Mouse (Mus musculus) forebrain, embryonic 12.5 days (tissue): Measurements from ENCODE around the gene D930048N14Rik. TPM values are rescaled to one million over a fixed set of nuclear protein-coding genes. Genes with fewer than 3 reads are reported as not detected.

Experiments
- ATAC-seq: fragments of 200-750 bp; cut with Nextera tagmentation; 2 replicates; pipeline ENCODE4 v1.8.0; 2017; ENCODE audit warnings: moderate TSS enrichment; ENCODE audit not compliant: low FRiP score
- H3K27ac ChIP-seq: fragments of 300-500 bp; sonication (generic); 2 replicates; pipeline ENCODE4 v1.5.1; 2016; ENCODE audit warnings: mild to moderate bottlenecking
- H3K27me3 ChIP-seq: fragments of 300-500 bp; sonication (generic); 2 replicates; pipeline ENCODE4 v1.6.1; 2016; ENCODE audit warnings: mild to moderate bottlenecking
- H3K36me3 ChIP-seq: fragments of 300-500 bp; sonication (generic); replicated peaks from 2 replicates; pipeline ENCODE4 v1.6.1; 2016; ENCODE audit warnings: mild to moderate bottlenecking
- H3K4me1 ChIP-seq: fragments of 300-500 bp; sonication (generic); 2 replicates; pipeline ENCODE4 v1.6.1; 2016
- H3K4me2 ChIP-seq: fragments of 300-500 bp; sonication (generic); 2 replicates; pipeline ENCODE4 v1.6.1; 2016; ENCODE audit warnings: mild to moderate bottlenecking, moderate library complexity
- H3K4me3 ChIP-seq: fragments of 300-500 bp; sonication (generic); replicated peaks from 2 replicates; pipeline ENCODE4 v1.5.1; 2016; ENCODE audit warnings: mild to moderate bottlenecking
- H3K9ac ChIP-seq: fragments of 300-500 bp; sonication (generic); 2 replicates; pipeline ENCODE4 v1.6.1; 2016; ENCODE audit warnings: mild to moderate bottlenecking
- H3K9me3 ChIP-seq: fragments of 300-500 bp; sonication (generic); 2 replicates; pipeline ENCODE4 v1.6.1; 2016
- WGBS: fragments of 180-500 bp; shearing (Covaris S2); methylation state at CpG from one replicate; pipeline ENCODE4 v1.1.7; 2016; 5-methylcytosine and 5-hydroxymethylcytosine counted together
- polyA plus RNA-seq: library from polyadenylated mRNA; unstranded; fragments of >200 nt; fragmentation: Nextera tagmentation; extraction: Ambion mirVana; gene quantifications from 2 replicates; pipeline ENCODE4 v1.2.1, GENCODE M21; 2016

Gene D930048N14Rik
- polyA plus RNA-seq, 1 experiment from 2014 or later: 0.66 TPM

- peaks cover 27% of the 10 kb centered on the region for H3K4me1 ChIP-seq
- H3K4me2 ChIP-seq: no peak overlapping the region
- no peak overlapping the region for H3K9ac ChIP-seq
- H3K4me3 ChIP-seq: no peak overlapping the region
- H3K9me3 ChIP-seq: no peaks in the 10 kb centered on the region
- no peak for ATAC-seq
- 7% methylated on average over 4 of the region's 4 CpGs for WGBS
- no peak overlapping the region for H3K27ac ChIP-seq
- peaks cover 14% of the 10 kb centered on the region for H3K36me3 ChIP-seq
- peaks cover 7% of the 10 kb centered on the region; the same call in 1 of the 2 replicates for H3K27me3 ChIP-seq
Observed at GRCm38 (mm10) chr11:51617693-51618092, 33.1 kb upstream of the D930048N14Rik start.

- Histone ChIP-seq H3K9ac (peak overlapping the region; percentile 72; the same call in 1 of the 2 replicates), H3K36me3 (peaks cover 27% of the 10 kb centered on the region), H3K9me3 (no peaks in the 10 kb centered on the region), H3K4me1 (peaks cover 27% of the 10 kb centered on the region), H3K4me3 (peak overlapping the region; percentile 85), H3K4me2 (peak overlapping the region; percentile 73), H3K27ac (no peak overlapping the region), H3K27me3 (peaks cover 7% of the 10 kb centered on the region; the same call in 1 of the 2 replicates)
- peak; percentile 62 for ATAC-seq
- 44% methylated on average over 8 of the region's 8 CpGs for WGBS
Observed at GRCm38 (mm10) chr11:51618894-51619408, 31.8 kb upstream of the D930048N14Rik start.

- peak; percentile 94 for ATAC-seq
- Histone ChIP-seq H3K4me3 (peak within 1 kb of the TSS; percentile 85), H3K36me3 (peaks cover 32% of the 10 kb centered on the region), H3K4me1 (peaks cover 27% of the 10 kb centered on the region), H3K9ac (peak within 1 kb of the TSS; percentile 72), H3K4me2 (peak within 1 kb of the TSS; percentile 73), H3K27me3 (peaks cover 3% of the 10 kb centered on the region; the same call in 1 of the 2 replicates), H3K27ac (no peak within 1 kb of the TSS), H3K9me3 (no peaks in the 10 kb centered on the region)
- WGBS: under 1% methylated on average over 51 of the region's 51 CpGs
Observed at GRCm38 (mm10) chr11:51619409-51620060, 31.2 kb upstream of the D930048N14Rik start, which contains the start of gene Nhp2. TSS of gene Nhp2 (plus strand) at chr11:51619735.

DNA sequence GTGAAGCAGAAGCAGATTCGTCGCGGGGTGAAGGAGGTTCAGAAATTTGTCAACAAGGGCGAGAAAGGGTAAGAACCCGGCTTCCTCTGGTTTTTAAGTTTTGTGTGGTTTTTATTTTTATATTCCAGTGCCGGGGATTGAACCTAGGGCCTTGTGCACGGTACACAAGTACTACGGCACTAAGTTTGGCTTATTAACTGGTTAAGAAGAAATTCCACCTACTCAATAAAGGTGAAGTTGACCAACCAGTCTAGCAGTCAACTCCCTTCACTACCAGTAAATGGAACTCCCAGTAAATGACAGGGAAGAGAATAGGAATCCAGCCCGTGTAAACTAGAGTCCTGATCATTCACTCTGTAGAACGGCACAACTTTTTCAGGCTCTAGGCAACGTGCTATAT lies 30.7 kb upstream of the D930048N14Rik start:
- WGBS: 3% methylated on average over 11 of the region's 11 CpGs
- H3K36me3 ChIP-seq: peaks cover 38% of the 10 kb centered on the region
- ATAC-seq: no peak
- peak overlapping the region; percentile 85 for H3K4me3 ChIP-seq
- no peaks in the 10 kb centered on the region for H3K27me3 ChIP-seq
- no peak overlapping the region for H3K27ac ChIP-seq
- no peaks in the 10 kb centered on the region for H3K9me3 ChIP-seq
- peak overlapping the region; percentile 72 for H3K9ac ChIP-seq
- peak overlapping the region; percentile 73 for H3K4me2 ChIP-seq
- peaks cover 26% of the 10 kb centered on the region for H3K4me1 ChIP-seq

- H3K4me1 ChIP-seq: peaks cover 17% of the 10 kb centered on the region
- H3K27ac ChIP-seq: no peak overlapping the region
- no peaks in the 10 kb centered on the region for H3K27me3 ChIP-seq
- H3K4me2 ChIP-seq: no peak overlapping the region
- peaks cover 55% of the 10 kb centered on the region for H3K36me3 ChIP-seq
- peak overlapping the region; percentile 7; the same call in 1 of the 2 replicates for H3K9ac ChIP-seq
- WGBS: 88% methylated on average over 2 of the region's 2 CpGs
- no peak overlapping the region for H3K4me3 ChIP-seq
- H3K9me3 ChIP-seq: no peaks in the 10 kb centered on the region
- ATAC-seq: no peak
Observed at GRCm38 (mm10) chr11:51621776-51622175, 29.0 kb upstream of the D930048N14Rik start.

- Histone ChIP-seq H3K4me1 (peaks cover 17% of the 10 kb centered on the region), H3K9me3 (no peaks in the 10 kb centered on the region), H3K27me3 (no peaks in the 10 kb centered on the region), H3K9ac (no peak overlapping the region), H3K27ac (no peak overlapping the region), H3K4me2 (no peak overlapping the region), H3K36me3 (peaks cover 67% of the 10 kb centered on the region), H3K4me3 (no peak overlapping the region)
- WGBS: 88% methylated on average over 7 of the region's 7 CpGs
- no peak for ATAC-seq
Observed at GRCm38 (mm10) chr11:51622971-51623491, 27.7 kb upstream of the D930048N14Rik start.

GRCm38 (mm10) chr11:51625187-51625820 lies 25.4 kb upstream of the D930048N14Rik start:
- Histone ChIP-seq H3K36me3 (peaks cover 77% of the 10 kb centered on the region), H3K27me3 (no peaks in the 10 kb centered on the region), H3K9me3 (no peaks in the 10 kb centered on the region), H3K9ac (no peak overlapping the region), H3K4me1 (peaks cover 14% of the 10 kb centered on the region), H3K4me2 (no peak overlapping the region), H3K4me3 (no peak overlapping the region), H3K27ac (no peak overlapping the region)
- 81% methylated on average over 5 of the region's 5 CpGs for WGBS
- ATAC-seq: no peak

DNA sequence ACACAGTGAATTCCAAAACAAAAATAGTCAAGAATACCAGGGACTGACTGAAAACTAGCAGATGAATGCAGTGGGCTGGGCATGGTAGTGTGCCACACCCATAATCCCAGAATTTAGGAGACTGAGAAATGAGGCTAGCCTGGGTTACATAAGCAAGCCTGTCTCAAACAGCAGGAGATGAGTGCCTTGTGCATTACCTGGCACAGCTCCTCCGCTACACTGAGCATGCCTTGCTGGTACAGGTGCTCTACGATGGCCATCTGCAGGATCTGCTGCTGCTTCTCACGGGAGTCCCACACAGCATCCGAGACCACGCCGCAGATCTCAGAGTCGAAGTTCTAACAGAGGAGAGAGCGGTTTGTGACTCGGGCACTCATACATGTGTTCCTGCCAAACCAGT lies 23.3 kb upstream of the D930048N14Rik start:
- no peak for ATAC-seq
- WGBS: 92% methylated on average over 9 of the region's 9 CpGs
- H3K36me3 ChIP-seq: peaks cover 65% of the 10 kb centered on the region

DNA sequence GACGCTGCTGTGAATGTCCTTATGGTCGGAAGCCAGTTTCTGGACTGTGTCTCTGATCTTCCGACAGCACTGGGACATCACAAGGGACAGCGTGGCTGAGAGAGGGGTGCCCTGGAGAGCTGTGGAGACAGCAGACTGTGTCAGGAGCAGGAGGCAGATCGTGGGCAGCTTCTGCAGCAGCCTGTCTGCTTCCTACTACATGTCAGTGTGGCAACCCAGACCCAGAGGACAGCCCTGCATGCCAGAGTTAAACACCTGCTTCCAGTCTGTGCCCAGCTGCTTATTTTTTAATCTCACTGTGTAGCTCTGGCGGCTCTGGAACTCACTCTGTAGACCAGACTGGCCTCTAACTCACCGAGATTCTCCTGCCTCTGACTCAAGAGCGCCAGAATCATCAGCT lies 22.8 kb upstream of the D930048N14Rik start:
- Histone ChIP-seq H3K27ac (no peak overlapping the region), H3K4me2 (no peak overlapping the region), H3K27me3 (no peaks in the 10 kb centered on the region), H3K9ac (0 out of 2 replicates have a peak overlapping the region, but pooled peaks have one; percentile 12), H3K36me3 (peaks cover 60% of the 10 kb centered on the region), H3K4me1 (no peaks in the 10 kb centered on the region), H3K4me3 (no peak overlapping the region), H3K9me3 (no peaks in the 10 kb centered on the region)
- 89% methylated on average over 8 of the region's 8 CpGs for WGBS
- ATAC-seq: no peak

More for the DNA sequence above, 23.3 kb upstream of the D930048N14Rik start:
- Histone ChIP-seq H3K27me3 (no peaks in the 10 kb centered on the region), H3K4me3 (no peak overlapping the region), H3K4me1 (no peaks in the 10 kb centered on the region), H3K9ac (0 out of 2 replicates have a peak overlapping the region, but pooled peaks have one; percentile 12), H3K9me3 (no peaks in the 10 kb centered on the region), H3K4me2 (no peak overlapping the region), H3K27ac (no peak overlapping the region)

GRCm38 (mm10) chr11:51629651-51630314 lies 21.0 kb upstream of the D930048N14Rik start:
- no peaks in the 10 kb centered on the region for H3K9me3 ChIP-seq
- H3K36me3 ChIP-seq: peaks cover 42% of the 10 kb centered on the region
- no peak for ATAC-seq
- no peak overlapping the region for H3K4me2 ChIP-seq
- no peak overlapping the region for H3K4me3 ChIP-seq
- no peak overlapping the region for H3K27ac ChIP-seq
- H3K4me1 ChIP-seq: 0 out of 2 replicates have a peak, but pooled peaks cover 6% of the 10 kb centered on the region
- H3K9ac ChIP-seq: no peak overlapping the region
- 86% methylated on average over 15 of the region's 15 CpGs for WGBS
- no peaks in the 10 kb centered on the region for H3K27me3 ChIP-seq

DNA sequence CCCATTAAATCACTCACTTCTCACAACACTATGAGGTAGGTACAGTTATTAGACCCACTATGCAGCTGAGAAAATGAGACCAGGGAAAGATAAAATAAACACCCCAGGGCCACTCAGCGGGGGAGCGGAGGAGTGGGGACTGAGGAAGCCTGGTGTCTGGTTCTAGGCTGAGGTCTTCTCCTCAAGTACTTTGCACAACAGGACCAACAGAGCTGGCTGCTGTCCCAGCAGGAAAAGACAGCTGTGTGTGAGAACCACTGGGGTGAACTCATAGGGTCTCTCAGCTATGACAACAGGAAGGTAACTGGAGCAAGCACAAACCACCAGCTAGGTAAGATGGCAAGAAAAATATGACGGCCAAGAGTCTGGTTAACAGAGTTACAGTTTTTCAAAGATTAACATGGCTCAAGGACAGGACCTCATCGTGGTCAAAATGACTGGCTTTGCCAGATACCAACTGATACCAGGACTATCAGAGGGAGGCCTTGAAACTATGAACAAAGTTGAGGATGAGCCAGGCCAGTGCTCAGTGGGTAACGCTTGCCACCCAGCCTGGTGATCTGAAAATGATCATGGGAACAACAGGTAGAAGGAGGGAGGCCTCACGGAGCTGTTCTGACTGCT lies 18.5 kb upstream of the D930048N14Rik start:
- no peak overlapping the region for H3K4me3 ChIP-seq
- no peaks in the 10 kb centered on the region for H3K9me3 ChIP-seq
- H3K4me1 ChIP-seq: peaks cover 21% of the 10 kb centered on the region
- H3K27me3 ChIP-seq: no peaks in the 10 kb centered on the region
- H3K27ac ChIP-seq: no peak overlapping the region
- H3K36me3 ChIP-seq: peaks cover 17% of the 10 kb centered on the region
- no peak overlapping the region for H3K9ac ChIP-seq
- no peak for ATAC-seq
- 87% methylated on average over 6 of the region's 6 CpGs for WGBS
- no peak overlapping the region for H3K4me2 ChIP-seq
